Mouse (Mus musculus) neural tube, embryonic 12.5 days (tissue): ENCODE results near the gene Jade2. TPM values are rescaled to one million over a fixed set of nuclear protein-coding genes. Genes with fewer than 3 reads are reported as not detected.

Source experiments
- ATAC-seq: fragments of 200-750 bp; cut with Nextera tagmentation; 2 replicates; pipeline ENCODE4 v1.8.0; 2017; ENCODE audit warnings: low read depth, mild to moderate bottlenecking, moderate TSS enrichment, moderate library complexity; ENCODE audit not compliant: low FRiP score
- H3K27ac ChIP-seq: fragments of 300-500 bp; sonication (generic); 2 replicates; pipeline ENCODE4 v1.5.1; 2016
- H3K27me3 ChIP-seq: fragments of 300-500 bp; sonication (generic); replicated peaks from 2 replicates; pipeline ENCODE4 v1.6.1; 2016; ENCODE audit warnings: mild to moderate bottlenecking
- H3K36me3 ChIP-seq: fragments of 300-500 bp; sonication (generic); 2 replicates; pipeline ENCODE4 v1.6.1; 2016; ENCODE audit warnings: mild to moderate bottlenecking
- H3K4me1 ChIP-seq: fragments of 300-500 bp; sonication (generic); 2 replicates; pipeline ENCODE4 v1.6.1; 2016
- H3K4me2 ChIP-seq: fragments of 300-500 bp; sonication (generic); replicated peaks from 2 replicates; pipeline ENCODE4 v1.6.1; 2016; ENCODE audit warnings: mild to moderate bottlenecking
- H3K4me3 ChIP-seq: fragments of 300-500 bp; sonication (generic); 2 replicates; pipeline ENCODE4 v1.5.1; 2016
- H3K9ac ChIP-seq: fragments of 300-500 bp; sonication (generic); 2 replicates; pipeline ENCODE4 v1.6.1; 2016; ENCODE audit warnings: mild to moderate bottlenecking
- H3K9me3 ChIP-seq: fragments of 300-500 bp; sonication (generic); 2 replicates; pipeline ENCODE4 v1.6.1; 2016; ENCODE audit warnings: mild to moderate bottlenecking
- WGBS: fragments of 180-500 bp; shearing (Covaris S2); methylation state at CpG from one replicate; pipeline ENCODE4 v1.1.7; 2016; 5-methylcytosine and 5-hydroxymethylcytosine counted together
- polyA plus RNA-seq: library from polyadenylated mRNA; unstranded; fragments of >200 nt; fragmentation: Nextera tagmentation; extraction: Ambion mirVana; gene quantifications from 2 replicates; pipeline ENCODE4 v1.2.1, GENCODE M21; 2016

Gene Jade2
- polyA plus RNA-seq, 1 experiment from 2014 or later = 0.23 TPM

DNA sequence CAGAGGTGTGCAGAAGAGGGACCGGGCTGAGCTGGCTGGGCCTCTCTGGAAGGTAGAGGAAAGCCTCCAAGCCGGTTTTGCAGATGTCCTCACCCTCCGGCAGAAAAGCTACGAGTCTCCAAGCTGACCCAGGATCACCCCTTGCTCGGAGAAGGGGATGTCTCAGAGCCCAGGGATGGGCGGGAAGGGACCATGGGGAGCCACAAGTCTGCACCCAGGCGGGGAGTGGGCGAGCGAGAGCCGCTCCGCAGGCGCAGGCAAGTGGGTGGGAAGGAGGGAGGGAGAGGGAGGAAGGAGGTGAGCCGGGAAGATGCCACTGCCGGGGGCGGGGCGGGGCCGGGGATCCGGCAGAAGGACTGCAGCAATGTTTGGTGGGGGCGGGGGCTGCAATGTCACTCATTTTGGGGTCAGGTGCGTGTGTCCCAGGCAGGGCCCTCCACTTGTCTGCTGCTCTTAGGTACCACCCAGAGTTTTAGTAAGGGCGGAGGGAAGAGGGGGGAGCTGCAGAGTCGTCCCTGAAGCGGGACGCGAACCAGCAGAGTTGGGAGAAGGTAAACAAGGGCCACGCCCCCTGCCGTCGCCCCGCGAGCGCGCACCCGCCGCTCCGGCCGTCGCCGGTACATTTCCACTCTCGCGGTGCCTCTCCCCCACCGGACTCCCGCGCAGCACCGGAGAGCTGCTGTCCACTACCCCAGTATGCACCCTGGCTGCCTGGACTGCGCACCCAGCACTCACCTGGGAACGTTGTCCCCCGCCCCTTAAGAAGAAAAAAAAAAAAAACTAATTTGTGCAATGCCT is 1.4 kb downstream of the Jade2 start:
- Histone ChIP-seq H3K9ac (peak overlapping the region; percentile 68), H3K4me3 (peak overlapping the region; percentile 61), H3K36me3 (no peaks in the 10 kb centered on the region), H3K27ac (no peak overlapping the region), H3K4me1 (peaks cover 22% of the 10 kb centered on the region), H3K27me3 (peaks cover 45% of the 10 kb centered on the region), H3K4me2 (peak overlapping the region; percentile 100), H3K9me3 (no peaks in the 10 kb centered on the region)
- 1% methylated on average over 46 of the region's 47 CpGs for WGBS
- ATAC-seq = peak; percentile 59

DNA sequence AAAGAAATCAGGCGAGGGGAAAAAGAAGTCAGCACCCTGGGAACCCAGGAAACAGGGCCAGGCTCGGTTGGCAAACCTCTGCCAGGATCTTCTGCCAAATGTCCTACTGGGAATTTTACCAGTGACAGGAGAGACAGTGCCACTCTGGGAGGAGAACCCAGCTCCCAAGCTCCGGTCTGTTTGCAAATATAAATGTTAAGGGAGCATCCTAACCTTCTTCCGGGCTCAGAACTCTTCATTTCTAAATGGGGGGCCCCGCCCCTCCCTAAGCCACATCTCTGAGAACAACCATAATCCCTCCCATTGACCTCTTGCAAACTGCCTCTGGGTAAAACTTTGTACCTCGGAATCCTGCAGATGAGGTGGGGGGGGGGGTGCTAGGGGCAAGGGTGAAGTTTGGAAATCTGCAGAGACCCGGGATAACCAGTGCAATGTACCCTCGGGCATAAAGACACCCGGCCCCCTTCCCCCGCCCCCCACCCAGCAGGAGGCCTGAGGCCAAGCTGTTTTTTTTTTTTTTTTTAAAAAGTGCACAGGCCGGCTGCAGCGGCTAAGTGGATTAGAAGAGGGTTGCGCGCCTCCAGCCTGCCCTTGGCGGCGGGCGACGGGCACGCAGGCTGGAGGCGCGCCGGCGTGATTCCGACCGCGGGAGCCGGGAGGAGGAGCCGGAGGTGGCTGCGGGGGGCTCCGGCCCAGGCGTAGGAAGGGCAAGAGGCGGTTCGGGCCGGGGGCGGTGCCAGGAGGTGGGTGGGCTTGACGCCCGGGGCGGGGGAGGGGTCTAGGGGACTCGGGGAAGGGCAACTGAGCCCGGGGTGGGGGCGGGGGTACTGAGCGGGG is 2.3 kb downstream of the Jade2 start:
- peaks cover 22% of the 10 kb centered on the region for H3K4me1 ChIP-seq
- peak; percentile 65 for ATAC-seq
- peak overlapping the region; percentile 61 for H3K4me3 ChIP-seq
- peak overlapping the region; percentile 52 for H3K9ac ChIP-seq
- peaks cover 42% of the 10 kb centered on the region for H3K27me3 ChIP-seq
- peak overlapping the region; percentile 100 for H3K4me2 ChIP-seq
- no peaks in the 10 kb centered on the region for H3K36me3 ChIP-seq
- no peak overlapping the region for H3K27ac ChIP-seq
- WGBS = 1% methylated on average over 42 of the region's 42 CpGs
- H3K9me3 ChIP-seq = no peaks in the 10 kb centered on the region

DNA sequence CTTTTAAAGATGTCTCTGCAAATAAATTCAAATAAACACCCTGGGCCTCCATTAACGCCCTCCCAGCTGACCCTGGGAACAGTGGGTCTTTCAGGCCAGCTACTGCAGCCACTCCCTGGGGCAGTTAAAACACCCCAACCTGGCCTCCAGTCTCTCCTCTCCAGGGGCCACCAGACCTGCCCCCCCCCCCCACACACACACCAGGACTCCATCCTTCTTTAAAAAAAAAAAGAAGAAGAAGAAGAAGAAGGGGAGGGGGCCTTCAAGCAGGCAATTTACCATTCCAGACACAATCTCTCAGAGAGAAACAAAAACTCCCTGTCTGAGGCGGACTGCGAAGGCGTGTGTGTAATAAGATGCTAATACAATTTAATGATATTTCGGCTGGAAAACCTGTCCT is 4.9 kb downstream of the Jade2 start:
- 46% methylated on average over 5 of the region's 5 CpGs for WGBS
- H3K9me3 ChIP-seq = no peaks in the 10 kb centered on the region
- no peak for ATAC-seq

DNA sequence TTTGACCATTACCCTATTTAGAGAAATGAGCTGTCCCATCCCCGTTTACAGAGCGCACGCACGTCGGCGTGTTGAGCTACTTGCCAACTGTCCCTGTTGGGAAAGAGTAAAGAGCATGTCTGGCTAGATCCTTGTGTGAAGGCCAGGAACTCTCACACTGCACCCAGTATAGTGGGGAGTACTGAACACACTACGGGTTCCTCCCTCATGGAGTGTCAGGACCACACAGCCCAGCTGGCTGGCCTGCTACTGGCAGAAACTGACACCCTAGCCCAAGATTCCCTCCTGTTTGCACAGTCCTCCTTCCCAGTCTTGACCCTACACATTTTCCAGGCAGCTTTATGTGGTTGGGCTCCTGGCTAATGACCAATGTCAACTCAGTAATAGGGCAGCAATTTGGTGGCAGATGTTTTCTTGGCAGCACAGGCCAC is 5.3 kb downstream of the Jade2 start:
- no peak overlapping the region for H3K4me3 ChIP-seq
- no peak for ATAC-seq
- H3K4me2 ChIP-seq = no peak overlapping the region
- H3K27ac ChIP-seq = no peak overlapping the region
- 86% methylated on average over 7 of the region's 7 CpGs for WGBS
- H3K36me3 ChIP-seq = no peaks in the 10 kb centered on the region
- peaks cover 13% of the 10 kb centered on the region for H3K27me3 ChIP-seq
- peaks cover 15% of the 10 kb centered on the region for H3K4me1 ChIP-seq
- no peaks in the 10 kb centered on the region for H3K9me3 ChIP-seq
- no peak overlapping the region for H3K9ac ChIP-seq

More for the DNA sequence above, 4.9 kb downstream of the Jade2 start:
- H3K27ac ChIP-seq = no peak overlapping the region
- H3K4me1 ChIP-seq = peaks cover 15% of the 10 kb centered on the region
- no peaks in the 10 kb centered on the region for H3K36me3 ChIP-seq
- H3K27me3 ChIP-seq = peaks cover 16% of the 10 kb centered on the region
- no peak overlapping the region for H3K4me2 ChIP-seq
- no peak overlapping the region for H3K9ac ChIP-seq
- no peak overlapping the region for H3K4me3 ChIP-seq

DNA sequence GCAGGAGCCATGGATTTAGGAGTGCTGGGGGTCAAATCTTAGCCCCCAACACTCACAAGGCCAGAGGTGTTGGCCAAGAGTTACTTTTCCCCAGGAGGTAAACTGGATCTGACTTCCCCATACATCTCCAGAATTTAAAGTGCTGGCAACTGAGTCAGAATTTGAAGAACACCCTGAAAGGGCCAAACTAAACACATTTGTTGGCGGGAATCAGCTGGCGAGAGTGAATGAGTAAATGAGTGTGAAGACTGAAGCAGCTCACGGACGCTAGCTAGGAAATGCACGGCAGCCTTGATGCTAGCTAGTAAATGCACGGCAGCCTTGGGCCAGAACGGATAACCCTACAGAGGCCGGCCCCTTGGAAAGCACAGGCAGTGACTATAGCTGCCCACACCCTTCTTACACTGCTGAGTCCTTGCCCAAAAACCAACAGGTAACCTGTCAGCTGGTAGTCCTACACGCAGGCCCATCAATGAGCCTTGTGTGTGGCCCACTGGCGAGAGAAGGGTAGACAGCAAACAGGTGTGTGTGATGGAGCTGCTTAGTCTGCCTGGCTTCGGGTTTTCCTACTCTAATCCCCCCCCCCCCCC is 6.6 kb downstream of the Jade2 start:
- no peak overlapping the region for H3K4me2 ChIP-seq
- 85% methylated on average over 11 of the region's 11 CpGs for WGBS
- no peaks in the 10 kb centered on the region for H3K9me3 ChIP-seq
- no peak overlapping the region for H3K27ac ChIP-seq
- H3K9ac ChIP-seq = no peak overlapping the region
- H3K27me3 ChIP-seq = peaks cover 3% of the 10 kb centered on the region
- ATAC-seq = no peak
- no peak overlapping the region for H3K4me3 ChIP-seq
- no peaks in the 10 kb centered on the region for H3K36me3 ChIP-seq
- peaks cover 8% of the 10 kb centered on the region for H3K4me1 ChIP-seq

DNA sequence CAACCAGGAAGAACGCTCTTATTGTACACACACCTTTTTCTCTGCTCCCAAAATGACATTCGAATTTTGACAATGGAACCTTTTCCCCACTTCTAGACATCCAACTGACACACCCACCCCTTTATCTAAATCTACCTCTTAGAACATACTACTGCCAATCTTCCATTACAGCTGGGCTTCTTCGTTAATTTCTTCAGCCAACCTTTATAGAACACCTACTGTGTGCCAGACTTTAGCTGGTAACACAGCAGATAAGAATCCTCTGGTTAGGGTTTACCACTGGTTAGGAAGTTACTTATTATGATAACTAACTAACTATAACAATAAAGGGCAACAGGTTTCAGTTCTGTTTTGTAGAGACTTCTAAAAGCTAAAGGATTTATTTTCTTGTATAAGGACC is 9.1 kb downstream of the Jade2 start:
- H3K9me3 ChIP-seq = no peaks in the 10 kb centered on the region
- no peak overlapping the region for H3K4me2 ChIP-seq
- H3K27me3 ChIP-seq = no peaks in the 10 kb centered on the region
- H3K27ac ChIP-seq = no peak overlapping the region
- 87% methylated on average over 3 of the region's 3 CpGs for WGBS
- no peaks in the 10 kb centered on the region for H3K4me1 ChIP-seq
- ATAC-seq = no peak
- H3K9ac ChIP-seq = no peak overlapping the region
- H3K4me3 ChIP-seq = no peak overlapping the region
- H3K36me3 ChIP-seq = no peaks in the 10 kb centered on the region

DNA sequence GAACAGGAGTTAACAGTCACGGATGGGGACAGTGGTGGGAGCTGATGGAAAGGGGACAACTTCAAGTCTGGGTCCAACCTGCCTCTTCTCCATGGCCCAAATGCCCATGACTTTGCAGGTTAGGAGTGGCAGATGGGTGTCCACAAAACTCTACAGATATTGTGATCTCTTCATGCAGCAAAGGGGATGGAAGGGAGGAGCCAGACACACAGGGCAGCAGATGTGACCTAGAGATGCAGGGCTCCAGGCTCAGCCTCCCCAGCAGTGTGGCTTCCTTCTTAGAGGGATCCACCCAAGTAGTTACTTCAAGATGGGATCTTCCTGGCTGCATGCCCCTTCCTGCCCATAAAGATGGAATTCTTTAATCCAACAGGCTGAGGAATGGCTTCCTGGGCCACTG is 9.6 kb downstream of the Jade2 start:
- no peaks in the 10 kb centered on the region for H3K9me3 ChIP-seq
- H3K4me2 ChIP-seq = no peak overlapping the region
- H3K36me3 ChIP-seq = no peaks in the 10 kb centered on the region
- WGBS = 73% methylated on average over 1 of the region's 1 CpGs
- no peak for ATAC-seq
- H3K27me3 ChIP-seq = no peaks in the 10 kb centered on the region
- H3K4me1 ChIP-seq = no peaks in the 10 kb centered on the region
- no peak overlapping the region for H3K4me3 ChIP-seq
- H3K9ac ChIP-seq = no peak overlapping the region
- H3K27ac ChIP-seq = no peak overlapping the region

DNA sequence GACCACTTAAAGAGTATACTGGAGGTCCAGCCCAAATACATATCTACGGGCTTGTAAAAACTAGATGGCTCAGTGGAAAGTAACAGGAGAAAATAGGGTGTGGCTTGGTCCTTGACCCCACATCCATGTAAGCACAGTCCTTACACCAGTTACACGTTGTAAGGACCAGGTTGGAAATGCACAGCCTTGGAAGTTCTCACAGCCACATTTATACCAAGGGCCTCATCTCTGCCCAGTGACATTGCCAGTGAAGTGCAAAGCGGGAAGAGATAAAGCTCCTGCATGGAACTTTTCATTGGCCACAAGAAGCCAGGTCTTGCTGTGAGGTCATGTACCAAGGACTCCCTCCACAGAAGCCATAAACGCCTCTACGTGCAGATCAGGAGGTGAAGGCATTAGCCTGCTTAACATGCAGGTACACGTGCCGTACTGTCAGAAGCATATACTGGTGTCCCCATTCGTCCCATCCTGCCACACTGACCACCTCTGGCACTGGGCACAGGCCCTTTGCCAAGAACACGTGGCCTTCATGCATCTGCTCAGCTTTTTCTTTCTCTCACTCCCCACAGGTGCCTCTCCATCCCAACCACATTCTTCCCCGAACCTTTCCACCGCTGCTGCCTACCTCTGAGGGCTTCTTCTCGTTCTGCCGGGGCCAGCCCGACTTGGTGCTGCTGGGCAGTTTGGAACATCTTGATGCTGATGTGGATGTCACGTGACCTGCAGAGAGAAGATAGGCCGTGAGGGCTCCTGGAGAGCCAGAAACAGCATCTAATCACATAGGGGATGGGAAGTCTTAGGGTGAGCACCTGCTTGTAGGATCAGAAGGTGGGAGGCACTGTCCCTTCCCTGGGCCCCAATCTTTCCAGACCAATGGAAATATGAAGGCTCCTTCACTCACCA is 11.2 kb downstream of the Jade2 start:
- H3K4me2 ChIP-seq = no peak overlapping the region
- no peak overlapping the region for H3K4me3 ChIP-seq
- no peak for ATAC-seq
- WGBS = 89% methylated on average over 16 of the region's 16 CpGs
- H3K36me3 ChIP-seq = no peaks in the 10 kb centered on the region
- H3K27ac ChIP-seq = no peak overlapping the region
- H3K4me1 ChIP-seq = no peaks in the 10 kb centered on the region
- no peaks in the 10 kb centered on the region for H3K27me3 ChIP-seq
- no peak overlapping the region for H3K9ac ChIP-seq
- H3K9me3 ChIP-seq = no peaks in the 10 kb centered on the region

DNA sequence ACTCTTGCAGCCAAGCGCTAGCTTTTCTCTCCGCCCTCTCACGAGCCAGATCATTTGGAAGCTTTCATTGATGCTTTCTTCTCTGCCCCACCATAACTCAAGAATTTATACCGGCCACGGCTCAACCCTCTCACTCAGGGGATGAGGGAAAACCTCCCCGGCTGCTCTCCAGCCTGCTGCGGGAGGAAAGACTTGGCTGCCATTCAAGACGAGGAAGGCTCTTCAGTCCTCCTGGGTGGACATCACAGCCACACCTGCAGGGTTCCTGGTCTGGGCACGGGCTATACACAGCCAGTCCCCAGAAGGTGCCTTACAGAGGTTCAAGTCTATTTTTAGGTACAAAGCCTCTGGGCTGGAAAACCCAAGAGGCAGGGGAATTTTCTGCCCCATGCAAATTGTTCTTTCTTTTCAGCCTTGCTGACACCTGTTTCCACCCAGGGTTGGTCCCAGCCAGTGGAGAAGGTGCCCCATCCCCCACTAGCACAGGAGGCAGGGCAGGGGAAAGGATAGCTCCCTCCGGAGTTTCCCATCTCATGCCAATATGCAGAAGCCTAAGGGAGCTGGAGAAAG is 12.8 kb downstream of the Jade2 start:
- no peaks in the 10 kb centered on the region for H3K27me3 ChIP-seq
- no peak for ATAC-seq
- H3K9ac ChIP-seq = no peak overlapping the region
- H3K4me1 ChIP-seq = no peaks in the 10 kb centered on the region
- H3K36me3 ChIP-seq = no peaks in the 10 kb centered on the region
- H3K9me3 ChIP-seq = no peaks in the 10 kb centered on the region
- no peak overlapping the region for H3K27ac ChIP-seq
- H3K4me2 ChIP-seq = no peak overlapping the region
- no peak overlapping the region for H3K4me3 ChIP-seq
- 69% methylated on average over 10 of the region's 10 CpGs for WGBS

DNA sequence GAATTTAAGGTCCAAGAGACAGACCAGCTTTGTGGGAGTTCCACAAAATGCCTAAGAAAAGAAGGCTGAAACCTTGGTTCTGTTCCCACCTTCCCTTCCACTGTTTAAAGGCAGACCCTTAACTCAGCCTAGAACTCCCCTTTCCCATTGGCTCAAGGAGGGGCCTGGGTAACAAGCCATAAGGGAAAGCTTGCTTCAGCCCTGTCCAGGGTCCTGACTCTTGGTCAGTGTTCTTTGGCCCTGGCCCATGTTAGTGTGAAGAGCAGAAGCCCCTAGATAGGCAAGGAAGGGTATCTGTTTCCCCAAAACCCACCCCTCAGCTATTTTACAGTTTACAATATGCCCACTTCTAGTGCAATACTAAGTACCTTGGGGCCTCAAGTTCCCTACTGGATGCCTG is 13.6 kb downstream of the Jade2 start:
- Histone ChIP-seq H3K4me2 (no peak overlapping the region), H3K9ac (no peak overlapping the region), H3K36me3 (no peaks in the 10 kb centered on the region), H3K4me3 (no peak overlapping the region), H3K9me3 (no peaks in the 10 kb centered on the region), H3K4me1 (no peaks in the 10 kb centered on the region), H3K27ac (no peak overlapping the region), H3K27me3 (no peaks in the 10 kb centered on the region)
- no peak for ATAC-seq

DNA sequence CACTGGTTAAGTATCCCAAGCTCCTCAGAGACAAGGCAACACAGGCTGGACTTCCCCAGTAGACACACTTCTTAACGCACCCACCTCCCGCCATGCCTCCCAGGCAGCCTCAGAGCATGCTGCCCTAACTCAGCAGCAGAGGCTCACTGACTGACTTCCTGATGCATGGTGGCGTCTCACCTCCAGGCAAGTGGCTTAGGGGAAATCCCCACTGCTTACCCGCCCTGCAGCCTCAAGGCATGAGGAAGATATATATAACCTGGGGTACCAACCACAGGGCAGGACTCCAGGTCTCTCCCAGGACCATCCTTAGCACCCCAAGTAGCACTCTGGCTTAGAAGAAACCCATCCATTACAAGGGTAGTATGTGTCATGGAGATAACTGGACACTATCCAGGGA is 14.3 kb downstream of the Jade2 start:
- no peak overlapping the region for H3K9ac ChIP-seq
- no peak overlapping the region for H3K27ac ChIP-seq
- H3K4me1 ChIP-seq = no peaks in the 10 kb centered on the region
- H3K4me3 ChIP-seq = no peak overlapping the region
- H3K27me3 ChIP-seq = no peaks in the 10 kb centered on the region
- no peaks in the 10 kb centered on the region for H3K36me3 ChIP-seq
- ATAC-seq = no peak
- no peak overlapping the region for H3K4me2 ChIP-seq
- WGBS = 88% methylated on average over 4 of the region's 4 CpGs
- no peaks in the 10 kb centered on the region for H3K9me3 ChIP-seq
